Mouse (Mus musculus) ES-Bruce4 (cell line): ENCODE measurements around the gene Prkag2. TPM values are rescaled to one million over a fixed set of nuclear protein-coding genes. Genes with fewer than 3 reads are reported as not detected.
"Not testable (repeated sequence)": the region's sequence is repeated elsewhere in the genome, so short reads cannot be mapped to it uniquely, and the experiment has no call there.

Source experiments
- H3K27ac ChIP-seq: 2 replicates; pipeline ENCODE4 v1.5.1; 2012; ENCODE audit warnings: low read length, inconsistent platforms; ENCODE audit not compliant: insufficient read depth
- H3K27me3 ChIP-seq: 2 replicates; pipeline ENCODE4 v1.6.1; 2012; ENCODE audit warnings: mild to moderate bottlenecking, low read length, inconsistent platforms; ENCODE audit not compliant: control insufficient read depth, poor library complexity, insufficient read depth, severe bottlenecking
- H3K36me3 ChIP-seq: 2 replicates; pipeline ENCODE4 v1.6.1; 2012; ENCODE audit warnings: inconsistent platforms, mild to moderate bottlenecking, low read length, moderate library complexity; ENCODE audit not compliant: control insufficient read depth, poor library complexity, insufficient read depth, severe bottlenecking
- H3K4me1 ChIP-seq: one replicate; pipeline ENCODE4 v1.8.1; 2011; ENCODE audit warnings: low read length; ENCODE audit not compliant: control insufficient read depth, insufficient read depth
- H3K4me3 ChIP-seq: 2 replicates; pipeline ENCODE4 v1.5.1; 2011; ENCODE audit warnings: low read depth, mild to moderate bottlenecking, low read length
- H3K9ac ChIP-seq: 2 replicates; pipeline ENCODE4 v1.6.1; 2012; ENCODE audit warnings: low read depth, mild to moderate bottlenecking, inconsistent platforms; ENCODE audit not compliant: poor library complexity, severe bottlenecking
- H3K9me3 ChIP-seq: replicated peaks from 2 replicates; pipeline ENCODE4 v1.6.1; 2012; ENCODE audit warnings: mild to moderate bottlenecking, low read length, inconsistent platforms; ENCODE audit not compliant: control insufficient read depth, poor library complexity, insufficient read depth, severe bottlenecking
- CTCF ChIP-seq: IDR thresholded peaks from one replicate; pipeline ENCODE4 v1.8.1; 2011; ENCODE audit warnings: low read depth, low read length
- EP300 ChIP-seq: IDR thresholded peaks from 2 replicates; pipeline ENCODE4 v1.6.1; 2011; ENCODE audit warnings: low read depth, low read length; ENCODE audit not compliant: insufficient read depth
- POLR2A ChIP-seq: IDR thresholded peaks from one replicate; pipeline ENCODE4 v1.8.1; 2011; ENCODE audit warnings: low read length; ENCODE audit not compliant: insufficient read depth
- polyA plus RNA-seq: library from polyadenylated mRNA; stranded (reverse); fragments of >200 nt; gene quantifications from 2 replicates; pipeline ENCODE4 v1.2.4, GENCODE M21; 2011; ENCODE audit warnings: low read depth; ENCODE audit not compliant: missing spikeins, insufficient read depth, insufficient read length

Prkag2 gene
- polyA plus RNA-seq, 1 experiment = 22.0 TPM

- TF ChIP-seq EP300 (no peak), POLR2A (no peak), CTCF (no peak)
- no peaks in the 10 kb centered on the region for H3K27me3 ChIP-seq
- H3K36me3 ChIP-seq = no peaks in the 10 kb centered on the region
- H3K4me3 ChIP-seq = no peak overlapping the region
- H3K9me3 ChIP-seq = no peaks in the 10 kb centered on the region
- H3K4me1 ChIP-seq = no peaks in the 10 kb centered on the region
- H3K27ac ChIP-seq = no peak overlapping the region
- no peak overlapping the region for H3K9ac ChIP-seq
These were observed 22.4 kb downstream of the Prkag2 start for GRCm38 (mm10) chr5:25077873-25078651.

- H3K36me3 ChIP-seq, H3K9ac ChIP-seq, H3K27me3 ChIP-seq, H3K4me3 ChIP-seq, H3K4me1 ChIP-seq, H3K9me3 ChIP-seq, H3K27ac ChIP-seq: not testable (repeated sequence)
These were observed 23.2 kb downstream of the Prkag2 start for GRCm38 (mm10) chr5:25077258-25077657.

GRCm38 (mm10) chr5:25075623-25076022 is 24.8 kb downstream of the Prkag2 start:
- Histone ChIP-seq H3K4me3 (no peak overlapping the region), H3K9ac (no peak overlapping the region), H3K27ac (no peak overlapping the region), H3K36me3 (no peaks in the 10 kb centered on the region), H3K4me1 (no peaks in the 10 kb centered on the region), H3K27me3 (no peaks in the 10 kb centered on the region), H3K9me3 (no peaks in the 10 kb centered on the region)
- TF ChIP-seq POLR2A = no peak
- TF ChIP-seq EP300 = no peak
- TF ChIP-seq CTCF = no peak

GRCm38 (mm10) chr5:25069815-25070214 is 30.6 kb downstream of the Prkag2 start:
- Histone ChIP-seq H3K27ac (no peak overlapping the region), H3K9me3 (no peaks in the 10 kb centered on the region), H3K36me3 (no peaks in the 10 kb centered on the region), H3K27me3 (no peaks in the 10 kb centered on the region), H3K4me1 (no peaks in the 10 kb centered on the region), H3K4me3 (no peak overlapping the region), H3K9ac (no peak overlapping the region)
- no peak for TF ChIP-seq POLR2A
- no peak for TF ChIP-seq CTCF
- TF ChIP-seq EP300 = no peak

- no peak overlapping the region for H3K9ac ChIP-seq
- no peak for TF ChIP-seq POLR2A
- no peak for TF ChIP-seq EP300
- TF ChIP-seq CTCF = no peak
- H3K27ac ChIP-seq = no peak overlapping the region
- H3K36me3 ChIP-seq = no peaks in the 10 kb centered on the region
- no peaks in the 10 kb centered on the region for H3K27me3 ChIP-seq
- no peaks in the 10 kb centered on the region for H3K4me1 ChIP-seq
- peak overlapping the region; percentile 29; the same call in 1 of the 2 replicates for H3K4me3 ChIP-seq
- H3K9me3 ChIP-seq = no peaks in the 10 kb centered on the region
These were observed 33.3 kb downstream of the Prkag2 start for GRCm38 (mm10) chr5:25067122-25067521.

- TF ChIP-seq POLR2A = no peak
- no peak for TF ChIP-seq CTCF
- no peak for TF ChIP-seq EP300
- no peaks in the 10 kb centered on the region for H3K4me1 ChIP-seq
These were observed 35.9 kb downstream of the Prkag2 start for GRCm38 (mm10) chr5:25064270-25065232.

More at GRCm38 (mm10) chr5:25064270-25065232, 35.9 kb downstream of the Prkag2 start:
- Histone ChIP-seq H3K36me3 (no peaks in the 10 kb centered on the region), H3K4me3 (no peak overlapping the region), H3K9ac (no peak overlapping the region), H3K27ac (no peak overlapping the region), H3K9me3 (no peaks in the 10 kb centered on the region), H3K27me3 (no peaks in the 10 kb centered on the region)
